Mouse (Mus musculus) heart, postnatal 25 days (tissue): Measurements from ENCODE around the gene Plcb3. TPM values are rescaled to one million over a fixed set of nuclear protein-coding genes. Genes with fewer than 3 reads are reported as not detected.
"Not testable (repeated sequence)": the region's sequence is repeated elsewhere in the genome, so short reads cannot be mapped to it uniquely, and the experiment has no call there.

Source experiments
- DNase-seq: peaks from one replicate; pipeline ENCODE4 v3.0.0; 2022; ENCODE audit warnings: low spot score
- intact Hi-C: fragments of 180-260 bp; cut with DNase I; formaldehyde crosslinking; loops from one replicate; pipeline ENCODE4 v1.15.1; 2025
- microRNA-seq: library from miRNA; unstranded; fragments of <30 nt; microRNA quantifications from one replicate; pipeline ENCODE4 v1.2.0, GENCODE M21; 2022
- total RNA-seq, 2 experiments: library from RNA; stranded (reverse); gene quantifications; 2 replicates each; pipeline ENCODE4 v1.2.3; 2021

Plcb3 gene
- total RNA-seq, 2 experiments from 2014 or later: 15.6 to 17.7 TPM

GRCm38 (mm10) chr19:6911101-6912074, 64.9 kb downstream of the Plcb3 start:
- no peak for DNase-seq
- intact Hi-C loops: no loop called here

GRCm38 (mm10) chr19:6910306-6910705, 66.0 kb downstream of the Plcb3 start:
- DNase-seq, intact Hi-C loops: not testable (repeated sequence)

- DNase-seq: peak; percentile 85
- intact Hi-C loops: loop anchor here (5.0 kb wide), 1 partner anchor 67 kb away; the partner anchor contains the start of gene Rps6ka4
These were observed 66.6 kb downstream of the Plcb3 start, which contains the start of the genes Trmt112 and Prdx5 for GRCm38 (mm10) chr19:6909507-6910289. Gene Trmt112, plus strand, starts transcription at chr19:6909698. Gene Prdx5, minus strand, starts transcription at chr19:6910106.

GRCm38 (mm10) chr19:6909021-6909420, 67.2 kb downstream of the Plcb3 start:
- DNase-seq: no peak

GRCm38 (mm10) chr19:6907811-6908540, 68.3 kb downstream of the Plcb3 start:
- intact Hi-C loops: loop anchor here (5.0 kb wide), 1 partner anchor 66 kb away; the partner anchor contains the start of gene Rps6ka4
- no peak for DNase-seq

More at GRCm38 (mm10) chr19:6909021-6909420, 67.2 kb downstream of the Plcb3 start:
- intact Hi-C loops: loop anchor here (5.0 kb wide), 1 partner anchor 67 kb away; the partner anchor contains the start of gene Rps6ka4

GRCm38 (mm10) chr19:6907094-6907493, 69.2 kb downstream of the Plcb3 start:
- intact Hi-C loops: loop anchor here (5.0 kb wide), 1 partner anchor 65 kb away; the partner anchor contains the start of gene Rps6ka4

GRCm38 (mm10) chr19:6906199-6906598, 70.1 kb downstream of the Plcb3 start:
- intact Hi-C loops: loop anchor here (5.0 kb wide), 1 partner anchor 64 kb away; the partner anchor contains the start of gene Rps6ka4
- no peak for DNase-seq

More at GRCm38 (mm10) chr19:6907094-6907493, 69.2 kb downstream of the Plcb3 start:
- DNase-seq: no peak

GRCm38 (mm10) chr19:6905498-6906159, 70.6 kb downstream of the Plcb3 start:
- intact Hi-C loops: loop anchor here (5.0 kb wide), 1 partner anchor 63 kb away; the partner anchor contains the start of gene Rps6ka4
- no peak for DNase-seq

- DNase-seq: no peak
- intact Hi-C loops: loop anchor here (5.0 kb wide), 1 partner anchor 63 kb away; the partner anchor contains the start of gene Rps6ka4
These were observed 71.4 kb downstream of the Plcb3 start for GRCm38 (mm10) chr19:6904846-6905245.

GRCm38 (mm10) chr19:6903031-6903430, 73.2 kb downstream of the Plcb3 start:
- DNase-seq: no peak
- intact Hi-C loops: no loop called here

Small RNA genes lying within 50 kb of the gene (microRNA-seq; reads per million reads assigned to microRNA genes)
- gene Mir6990: 12.8 reads per million, percentile 28 among the genes with 10 or more reads in this experiment

Other genes starting within 250 kb of the Plcb3 start
- 10 to 100 TPM; 17.2 to 19.0 TPM for gene Rps6ka4, start 135.8 kb downstream of the Plcb3 start, total RNA-seq
- gene Ccdc88b, start 118.3 kb downstream of the Plcb3 start, total RNA-seq: under 1 TPM; 0.55 to 0.73 TPM
- 10 to 100 TPM; 29.2 to 32.6 TPM for gene Trmt112, start 66.8 kb downstream of the Plcb3 start, total RNA-seq
- 100 to 1,000 TPM; 722 to 748 TPM for gene Prdx5, start 66.4 kb downstream of the Plcb3 start, total RNA-seq
- 100 to 1,000 TPM; 146 to 156 TPM for gene Esrra, start 54.7 kb downstream of the Plcb3 start, total RNA-seq
- gene Catsperz, start 51.1 kb downstream of the Plcb3 start, total RNA-seq: not detected
- under 1 TPM; 0.20 to 0.36 TPM for gene Kcnk4, start 42.0 kb downstream of the Plcb3 start, total RNA-seq
- 10 to 100 TPM; 24.4 to 27.3 TPM for gene Bad, start 34.6 kb downstream of the Plcb3 start, total RNA-seq
- 10 to 100 TPM; 35.0 to 38.8 TPM for gene Gpr137, start 34.0 kb downstream of the Plcb3 start, total RNA-seq
- 100 to 1,000 TPM in 1 of 2 experiments, 10 to 100 TPM in 1; 83.5 to 112 TPM for gene Ppp1r14b, start 1.5 kb downstream of the Plcb3 start, total RNA-seq
- 10 to 100 TPM; 16.5 to 22.2 TPM for gene Fkbp2, start 4.0 kb upstream of the Plcb3 start, total RNA-seq
- gene Vegfb, start 11.2 kb upstream of the Plcb3 start, total RNA-seq: 100 to 1,000 TPM; 410 to 431 TPM
- 10 to 100 TPM; 48.2 to 56.1 TPM for gene Dnajc4, start 16.1 kb upstream of the Plcb3 start, total RNA-seq
- gene Nudt22, start 19.6 kb upstream of the Plcb3 start, total RNA-seq: 10 to 100 TPM; 26.9 to 27.9 TPM
- gene Trpt1, start 19.7 kb upstream of the Plcb3 start, total RNA-seq: 10 to 100 TPM; 23.1 to 24.0 TPM
- gene Fermt3, start 43.0 kb upstream of the Plcb3 start, total RNA-seq: 1 to 10 TPM; 4.4 to 4.7 TPM
- gene Stip1, start 63.5 kb upstream of the Plcb3 start, total RNA-seq: 100 to 1,000 TPM; 110 to 129 TPM
- 100 to 1,000 TPM; 240 to 243 TPM for gene Macrod1, start 80.3 kb upstream of the Plcb3 start, total RNA-seq
- 1 to 10 TPM; 1.1 to 1.4 TPM for gene Flrt1, start 129.3 kb upstream of the Plcb3 start, total RNA-seq
- gene Otub1, start 229.8 kb upstream of the Plcb3 start, total RNA-seq: 10 to 100 TPM; 74.7 to 82.3 TPM
- gene Cox8a, start 241.1 kb upstream of the Plcb3 start, total RNA-seq: 100 to 1,000 TPM; 407 to 462 TPM